ENCODE assay signal across 9 mouse cellular contexts in genomic region chr7:16737606-16738072, GRCm38 (mm10). TPM values are rescaled to one million over a fixed set of nuclear protein-coding genes. Genes with fewer than 3 reads are reported as not detected.
DNase-seq lines count a peak whose midpoint lies in the region; ATAC-seq lines count a peak whose summit lies in the region.
"Had no signal": no experiment of that assay in that cellular context is flagged by ENCODE, and none has a peak within 500 bp of the region (broad histone marks: within the 10 kb centered on the region; RNA-seq: fewer than 3 reads in every experiment).

No protein-coding gene starts in this region.

- DNase-seq in heart, postnatal 10 days, result no peak
- peak; percentile 22 for DNase-seq in NIH3T3 (ENCODE audit: low read depth)
- no peak for DNase-seq in forebrain, embryonic 14.5 days (ENCODE audit: low spot score)
- DNase-seq in natural killer cell, adult 2 months (ENCODE audit: low spot score in 2 of 2), result no peak
- DNase-seq in ovary, adult 18-20 months (ENCODE audit: low spot score), result no peak
- DNase-seq in frontal cortex, postnatal 25 days (ENCODE audit: low spot score in 2 of 2), result no peak

- peak overlapping the region; percentile 88 for H3K4me2 ChIP-seq in heart, embryonic 11.5 days
- H3K4me2 ChIP-seq in forebrain, embryonic 14.5 days (ENCODE audit: low read length), result peak overlapping the region; percentile 61
- peak overlapping the region; percentile 61 for H3K4me2 ChIP-seq in liver, embryonic 16.5 days (ENCODE audit: low read depth, low read length)

- ATAC-seq in heart, embryonic 11.5 days (replicated peaks; ENCODE audit: insufficient number of reproducible peaks, low FRiP score, low TSS enrichment), result peak; percentile 10; the same call in 1 of the 2 replicates
- ATAC-seq in forebrain, embryonic 14.5 days, result peak; percentile 24; the same call in 1 of the 2 replicates
- ATAC-seq in liver, embryonic 16.5 days (ENCODE audit: low read depth), result no peak

- H3K27me3 ChIP-seq in heart, embryonic 11.5 days (ENCODE audit: control insufficient read depth, insufficient read depth, low read length), result no peaks in the 10 kb centered on the region
- H3K27me3 ChIP-seq in forebrain, embryonic 14.5 days (replicated peaks; ENCODE audit: control insufficient read depth, insufficient read depth, low read length), result no peaks in the 10 kb centered on the region
- no peaks in the 10 kb centered on the region for H3K27me3 ChIP-seq in liver, embryonic 16.5 days (ENCODE audit: control insufficient read depth, insufficient read depth, low read depth, low read length)

- peak overlapping the region; percentile 69 for H3K4me3 ChIP-seq in heart, embryonic 11.5 days (ENCODE audit: low read depth, low read length)
- H3K4me3 ChIP-seq in forebrain, embryonic 14.5 days (ENCODE audit: low read depth, low read length), result peak overlapping the region; percentile 69
- H3K4me3 ChIP-seq in liver, embryonic 16.5 days (ENCODE audit: low read depth, low read length), result peak overlapping the region; percentile 86

- H3K9ac ChIP-seq in heart, embryonic 11.5 days (ENCODE audit: low read depth, low read length), result peak overlapping the region; percentile 34; the same call in 1 of the 2 replicates
- H3K9ac ChIP-seq in forebrain, embryonic 14.5 days (ENCODE audit: low read length), result no peak overlapping the region
- H3K9ac ChIP-seq in liver, embryonic 16.5 days (ENCODE audit: low read depth, low read length), result peak overlapping the region; percentile 5; the same call in 1 of the 2 replicates

- no peaks in the 10 kb centered on the region for H3K36me3 ChIP-seq in heart, embryonic 11.5 days (ENCODE audit: control insufficient read depth, insufficient read depth, low read length)
- H3K36me3 ChIP-seq in forebrain, embryonic 14.5 days (ENCODE audit: control insufficient read depth, insufficient read depth, low read length), result no peaks in the 10 kb centered on the region
- H3K36me3 ChIP-seq in liver, embryonic 16.5 days (ENCODE audit: control insufficient read depth, insufficient read depth), result no peaks in the 10 kb centered on the region

- H3K9me3 ChIP-seq in heart, embryonic 11.5 days (replicated peaks; ENCODE audit: control insufficient read depth, low read length), result no peaks in the 10 kb centered on the region
- no peaks in the 10 kb centered on the region for H3K9me3 ChIP-seq in forebrain, embryonic 14.5 days (replicated peaks; ENCODE audit: control insufficient read depth, low read length)
- H3K9me3 ChIP-seq in liver, embryonic 16.5 days (replicated peaks; ENCODE audit: control insufficient read depth, low read length), result no peaks in the 10 kb centered on the region

- 42% methylated on average over 10 of the region's 10 CpGs for WGBS in heart, embryonic 11.5 days (ENCODE audit: insufficient replicate concordance)
- 42% methylated on average over 10 of the region's 10 CpGs for WGBS in forebrain, embryonic 14.5 days
- 50% methylated on average over 10 of the region's 10 CpGs for WGBS in liver, embryonic 16.5 days (ENCODE audit: insufficient replicate concordance)

- H3K27ac ChIP-seq in heart, embryonic 11.5 days (ENCODE audit: low read depth, low read length), result no peak overlapping the region
- H3K27ac ChIP-seq in forebrain, embryonic 14.5 days (ENCODE audit: low read depth, low read length), result no peak overlapping the region
- no peak overlapping the region for H3K27ac ChIP-seq in liver, embryonic 16.5 days (ENCODE audit: low read length)

- H3K4me1 ChIP-seq in heart, embryonic 11.5 days (ENCODE audit: control insufficient read depth, insufficient read depth, low read length), result peaks cover 8% of the 10 kb centered on the region
- peaks cover 7% of the 10 kb centered on the region for H3K4me1 ChIP-seq in forebrain, embryonic 14.5 days (ENCODE audit: control insufficient read depth, insufficient read depth, low read length)
- H3K4me1 ChIP-seq in liver, embryonic 16.5 days (ENCODE audit: control insufficient read depth, low read depth, low read length), result peaks cover 14% of the 10 kb centered on the region

- intact Hi-C loops in heart, postnatal 10 days (cut with DNase I), result loop anchor here (10.0 kb wide), 1 partner anchor 233 kb away; no protein-coding TSS in a partner anchor

RNA-seq across cellular contexts. Expression of gene Ap2s1, which starts 0.6 kb away (rescaled TPM):
- polyA plus RNA-seq in heart, embryonic 11.5 days (2014; fragmentation: Nextera tagmentation; extraction: Ambion mirVana), result 256 TPM in 2 replicates
- total RNA-seq in heart, postnatal 10 days (2021), result 100 to 1,000 TPM; 118 TPM
- polyA plus RNA-seq in forebrain, embryonic 14.5 days (2014; fragmentation: Nextera tagmentation; extraction: Ambion mirVana), result 453 and 484 TPM in 2 replicates
- 151 and 155 TPM in 2 replicates for polyA plus RNA-seq in liver, embryonic 16.5 days (2015; fragmentation: Nextera tagmentation; extraction: Ambion mirVana)

RNA-seq across cellular contexts. Expression of gene Ceacam9, which starts 15.9 kb away (rescaled TPM):
- not detected in 2 replicates for polyA plus RNA-seq in heart, embryonic 11.5 days (2014; fragmentation: Nextera tagmentation; extraction: Ambion mirVana)
- total RNA-seq in heart, postnatal 10 days (2021), result not detected
- polyA plus RNA-seq in forebrain, embryonic 14.5 days (2014; fragmentation: Nextera tagmentation; extraction: Ambion mirVana), result not detected in 2 replicates
- not detected in 2 replicates for polyA plus RNA-seq in liver, embryonic 16.5 days (2015; fragmentation: Nextera tagmentation; extraction: Ambion mirVana)
- total RNA-seq: hematopoietic stem cell, adult 5-6 weeks had no signal

RNA-seq across cellular contexts. Expression of gene Slc1a5, which starts 43.5 kb away (rescaled TPM):
- polyA plus RNA-seq in heart, embryonic 11.5 days (2014; fragmentation: Nextera tagmentation; extraction: Ambion mirVana), result 26.9 and 30.1 TPM in 2 replicates
- 10 to 100 TPM; 22.6 to 28.7 TPM for total RNA-seq in heart, postnatal 10 days (2021)
- polyA plus RNA-seq in forebrain, embryonic 14.5 days (2014; fragmentation: Nextera tagmentation; extraction: Ambion mirVana), result 7.0 and 7.4 TPM in 2 replicates
- polyA plus RNA-seq in liver, embryonic 16.5 days (2015; fragmentation: Nextera tagmentation; extraction: Ambion mirVana), result 101 and 119 TPM in 2 replicates
